1 mouse cellular context compared by ENCODE assay signal in the genomic region with DNA sequence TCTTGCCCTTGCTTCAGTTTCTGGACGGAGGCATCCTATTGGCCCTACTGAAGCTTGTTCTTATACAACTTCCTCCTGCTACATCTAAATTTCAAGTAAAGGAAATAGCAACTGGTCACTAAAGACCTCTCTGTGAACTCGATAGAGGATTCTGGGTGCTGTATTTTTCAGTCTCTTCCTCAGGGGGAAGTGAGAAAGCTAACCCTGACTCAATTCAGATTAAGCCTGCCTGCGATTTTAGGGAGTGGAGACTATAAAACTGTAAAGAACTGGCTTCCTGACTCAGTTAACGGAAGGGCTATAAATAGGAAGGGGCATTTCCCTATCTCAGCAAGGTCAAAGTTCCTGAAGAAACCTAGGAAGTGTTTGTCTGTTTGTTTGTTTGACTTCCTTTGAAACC.
TF ChIP-seq lines count a peak whose summit lies in the region.

No protein-coding gene starts in this region.

TF ChIP-seq in CH12.LX, 34 proteins besides CTCF, POLR2A, EP300 and RAD21 (continued from another document):
- 0 out of 2 replicates have a peak, but pooled peaks have one; percentile 52 for TF ChIP-seq IRF4 (IDR thresholded peaks at IDR 0.05; ENCODE audit: low read depth, low read length)
- TF ChIP-seq MAFK (IDR thresholded peaks at IDR 0.05; ENCODE audit: insufficient replicate concordance, low read length): no peak
- TF ChIP-seq ZNF384 (IDR thresholded peaks at IDR 0.05; ENCODE audit: low read depth, low read length): no peak
- TF ChIP-seq ETS1 (conservative IDR thresholded peaks at IDR 0.05; ENCODE audit: low read depth, low read length): no peak
- TF ChIP-seq TBP (conservative IDR thresholded peaks at IDR 0.05; ENCODE audit: low read depth, low read length): no peak
- TF ChIP-seq SMC3 (IDR thresholded peaks at IDR 0.05; ENCODE audit: low read depth, low read length): no peak
- no peak for TF ChIP-seq USF1 (IDR thresholded peaks at IDR 0.05; ENCODE audit: low read depth, low read length)
- TF ChIP-seq JUND (conservative IDR thresholded peaks at IDR 0.05; ENCODE audit: low read depth, low read length): no peak
- peak; percentile 36; the same call in 1 of the 2 replicates for TF ChIP-seq MEF2A (IDR thresholded peaks at IDR 0.05; ENCODE audit: borderline replicate concordance, low read depth, low read length)
- TF ChIP-seq MAZ (IDR thresholded peaks at IDR 0.05; ENCODE audit: low read depth, low read length): no peak
- no peak for TF ChIP-seq ZC3H11A (IDR thresholded peaks at IDR 0.05; ENCODE audit: low read depth, low read length)
- no peak for TF ChIP-seq UBTF (IDR thresholded peaks at IDR 0.05; ENCODE audit: low read depth, low read length)
- no peak for TF ChIP-seq NELFE (IDR thresholded peaks at IDR 0.05; ENCODE audit: low read depth, low read length)
- TF ChIP-seq TCF12 (IDR thresholded peaks at IDR 0.05; ENCODE audit: low read depth, low read length): no peak
- TF ChIP-seq ELF1 (IDR thresholded peaks at IDR 0.05; ENCODE audit: low read depth, low read length): no peak
- no peak for TF ChIP-seq ZKSCAN1 (IDR thresholded peaks at IDR 0.05; ENCODE audit: borderline replicate concordance, low read depth, low read length)
- no peak for TF ChIP-seq PAX5 (IDR thresholded peaks at IDR 0.05; ENCODE audit: low read length)
- no peak for TF ChIP-seq KAT2A (IDR thresholded peaks at IDR 0.05; ENCODE audit: insufficient replicate concordance, low read length)
